Mouse (Mus musculus) embryonic fibroblast, embryonic 13.5 days (primary cell): ENCODE measurements around the gene Hist2h2be. TPM values are rescaled to one million over a fixed set of nuclear protein-coding genes. Genes with fewer than 3 reads are reported as not detected.
"Not testable (repeated sequence)": the region's sequence is repeated elsewhere in the genome, so short reads cannot be mapped to it uniquely, and the experiment has no call there.

Source experiments
- H3K27ac ChIP-seq: 2 replicates; pipeline ENCODE4 v1.5.1; 2012; ENCODE audit warnings: low read length, control low read depth, inconsistent platforms; ENCODE audit not compliant: insufficient read depth
- H3K4me1 ChIP-seq: 2 replicates; pipeline ENCODE4 v1.6.1; 2011; ENCODE audit warnings: low read length; ENCODE audit not compliant: control insufficient read depth, insufficient read depth
- H3K4me3 ChIP-seq: 2 replicates; pipeline ENCODE4 v1.5.1; 2011; ENCODE audit warnings: mild to moderate bottlenecking, control low read depth, low read length; ENCODE audit not compliant: insufficient read depth
- CTCF ChIP-seq: IDR thresholded peaks from 2 replicates; pipeline ENCODE4 v1.5.1; 2011; ENCODE audit warnings: mild to moderate bottlenecking, control low read depth, low read length, moderate library complexity, borderline replicate concordance; ENCODE audit not compliant: insufficient read depth
- POLR2A ChIP-seq: IDR thresholded peaks from 2 replicates; pipeline ENCODE4 v1.6.1; 2011; ENCODE audit warnings: low read depth, mild to moderate bottlenecking, control low read depth, low read length, moderate library complexity
- polyA plus RNA-seq: library from polyadenylated mRNA; stranded (reverse); fragments of >200 nt; gene quantifications from 2 replicates; pipeline ENCODE4 v1.2.4, GENCODE M21; 2011; ENCODE audit warnings: low read depth; ENCODE audit not compliant: missing spikeins, insufficient read length

The Hist2h2be gene
- polyA plus RNA-seq, 1 experiment, result 1.2 TPM

DNA sequence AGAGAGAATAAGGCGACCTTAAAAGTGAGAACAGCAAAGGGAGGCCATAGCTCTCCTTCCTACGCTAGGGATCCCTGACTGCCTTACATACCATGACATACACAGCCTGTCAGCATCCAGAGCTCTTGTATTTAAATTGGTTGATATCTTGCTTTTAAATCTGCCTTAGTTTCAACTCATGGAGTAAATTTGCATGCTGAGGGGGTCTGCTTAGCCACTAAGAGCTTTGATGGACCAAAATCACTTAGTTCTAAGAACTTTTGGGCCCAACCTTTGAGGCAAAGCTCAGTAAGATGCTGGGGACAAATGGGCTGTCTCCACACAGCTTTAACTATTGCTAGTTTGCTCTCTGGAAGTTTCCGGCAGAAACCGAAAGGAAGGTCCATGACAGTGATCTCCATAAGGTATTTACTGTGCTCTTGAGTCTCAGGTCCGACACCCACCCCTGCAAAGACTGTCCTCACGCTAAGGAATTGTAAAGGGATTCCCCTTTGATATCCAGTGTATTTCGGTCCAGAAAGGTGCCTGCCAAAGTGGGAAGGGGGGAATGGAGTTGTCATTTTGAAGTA lies 16.5 kb downstream of the Hist2h2be start:
- peak overlapping the region; percentile 55 for H3K4me3 ChIP-seq
- H3K4me1 ChIP-seq, result peaks cover 3% of the 10 kb centered on the region; the same call in 1 of the 2 replicates
- no peak for TF ChIP-seq CTCF
- TF ChIP-seq POLR2A, result no peak; the same call in 1 of the 2 replicates

DNA sequence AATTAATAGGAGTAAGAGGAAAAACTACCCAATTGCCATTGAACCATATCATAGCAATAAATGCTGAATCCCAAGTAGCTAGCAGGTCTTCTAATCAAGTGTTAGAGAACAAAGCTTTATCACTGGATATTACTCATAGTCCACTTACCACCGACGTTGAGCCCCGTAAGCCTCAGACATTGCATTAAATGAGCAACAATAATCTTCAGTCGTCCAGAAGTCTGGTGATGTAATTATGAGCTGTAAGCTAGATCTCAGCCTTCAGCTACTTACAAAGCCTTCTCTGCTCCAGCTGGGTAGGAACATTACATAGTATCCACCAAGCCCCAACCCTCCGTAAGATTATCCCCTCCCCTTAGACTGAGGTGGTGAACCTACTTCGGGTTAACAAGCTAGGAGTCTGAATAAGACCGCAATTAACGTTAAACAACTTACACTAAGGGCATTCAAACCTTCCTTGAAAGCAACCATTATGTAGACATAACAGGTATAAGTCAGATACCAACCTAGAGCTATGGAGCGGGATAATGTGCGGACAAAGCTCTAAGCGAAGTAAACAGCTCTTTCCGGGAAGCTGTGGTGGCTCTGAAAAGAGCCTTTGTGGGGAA lies 17.1 kb downstream of the Hist2h2be start:
- TF ChIP-seq POLR2A (peak; percentile 82), CTCF (no peak)
- H3K4me1 ChIP-seq, result peaks cover 3% of the 10 kb centered on the region; the same call in 1 of the 2 replicates
- H3K4me3 ChIP-seq, result peak overlapping the region; percentile 55

More for the DNA sequence above, 16.5 kb downstream of the Hist2h2be start:
- H3K27ac ChIP-seq, result peak overlapping the region; percentile 83

DNA sequence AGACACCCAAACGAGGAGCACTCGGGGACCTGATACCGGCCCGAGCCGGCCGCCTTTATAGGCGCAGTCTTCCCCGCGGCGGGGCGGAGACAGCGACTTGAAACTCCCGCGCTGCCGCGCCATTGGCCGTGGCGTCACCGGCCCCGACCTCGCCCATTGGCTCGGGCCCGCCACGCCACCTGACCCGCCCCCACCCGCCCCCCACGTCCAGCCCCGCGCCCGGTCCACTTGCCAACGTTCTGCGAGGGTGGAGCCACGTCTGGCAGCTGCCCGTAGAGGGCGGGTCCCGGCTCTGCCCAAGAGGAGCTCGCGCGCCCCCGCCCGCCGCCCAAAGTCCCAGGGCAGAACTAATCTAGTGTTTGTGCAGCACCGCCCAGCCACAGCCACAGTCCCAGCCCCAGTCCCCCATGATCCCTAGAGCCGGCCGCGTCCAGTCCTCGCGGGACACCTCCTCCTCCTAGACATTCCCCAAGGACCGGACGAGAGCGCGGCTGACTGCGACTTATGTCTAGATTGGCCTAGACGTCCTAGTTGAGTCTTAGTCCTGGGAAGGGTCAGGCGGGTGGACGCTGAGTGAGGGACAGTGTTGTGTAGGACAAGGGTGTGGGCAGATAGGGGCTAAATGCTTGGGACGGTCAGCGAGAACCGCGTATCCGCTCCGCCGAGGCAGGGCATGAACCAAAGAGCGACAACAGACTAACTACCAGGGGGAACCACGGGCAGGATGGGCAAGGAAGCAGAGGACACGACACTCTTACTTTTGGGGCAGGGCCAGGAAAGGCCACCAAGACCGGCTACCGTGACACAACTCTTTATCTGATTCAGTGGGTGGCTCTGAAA lies 18.3 kb downstream of the Hist2h2be start, which contains the start of gene Hist2h3c2:
Hist2h3c2 (minus strand) TSS at position 174 of the 840 bp plus-strand sequence.
- not testable (repeated sequence) for H3K4me1 ChIP-seq
- Histone ChIP-seq H3K4me3 (peak within 1 kb of the TSS; percentile 55), H3K27ac (peak within 1 kb of the TSS; percentile 91)
- peak; percentile 60 for TF ChIP-seq POLR2A

More for the DNA sequence above, 17.1 kb downstream of the Hist2h2be start:
- peak overlapping the region; percentile 83 for H3K27ac ChIP-seq

DNA sequence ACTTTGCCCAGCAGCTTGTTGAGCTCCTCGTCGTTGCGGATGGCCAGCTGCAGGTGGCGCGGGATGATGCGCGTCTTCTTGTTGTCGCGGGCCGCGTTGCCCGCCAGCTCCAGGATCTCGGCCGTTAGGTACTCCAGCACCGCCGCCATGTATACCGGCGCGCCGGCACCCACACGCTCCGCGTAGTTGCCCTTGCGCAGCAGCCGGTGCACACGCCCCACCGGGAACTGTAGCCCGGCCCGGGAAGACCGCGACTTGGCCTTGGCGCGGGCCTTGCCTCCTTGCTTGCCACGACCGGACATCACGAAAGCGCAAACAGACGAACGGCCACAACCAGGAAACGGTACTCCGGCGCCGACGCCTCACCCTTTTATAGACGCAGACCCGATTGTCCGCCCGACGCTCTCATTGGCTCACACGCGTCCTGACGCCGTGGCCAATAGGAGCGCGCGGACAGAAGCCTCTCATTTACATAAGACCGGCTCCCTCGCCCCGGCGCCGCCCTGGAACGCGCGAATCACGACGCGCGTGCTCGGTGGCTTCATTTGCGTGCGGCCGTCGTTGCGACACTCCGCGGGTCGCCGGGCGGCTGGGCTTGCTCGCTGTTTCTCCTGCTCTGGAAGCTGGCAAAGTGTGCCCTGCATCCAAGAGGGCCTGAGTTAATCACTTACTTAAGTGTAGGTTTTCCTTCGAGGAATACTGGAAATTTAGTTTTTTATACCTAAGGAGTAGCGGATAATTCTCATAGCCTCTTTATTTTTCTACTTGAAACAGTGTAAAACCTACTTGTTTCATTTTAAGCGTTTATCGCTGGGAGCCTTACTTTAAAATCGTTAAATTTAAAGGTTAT lies 19.3 kb downstream of the Hist2h2be start, which contains the start of gene Hist2h2aa2:
Hist2h2aa2 (minus strand) TSS at position 328 of the 850 bp plus-strand sequence.
- H3K27ac ChIP-seq, result peak within 1 kb of the TSS; percentile 91
- peak; percentile 28 for TF ChIP-seq POLR2A
- peak within 1 kb of the TSS; percentile 46 for H3K4me3 ChIP-seq
- H3K4me1 ChIP-seq, result not testable (repeated sequence)

DNA sequence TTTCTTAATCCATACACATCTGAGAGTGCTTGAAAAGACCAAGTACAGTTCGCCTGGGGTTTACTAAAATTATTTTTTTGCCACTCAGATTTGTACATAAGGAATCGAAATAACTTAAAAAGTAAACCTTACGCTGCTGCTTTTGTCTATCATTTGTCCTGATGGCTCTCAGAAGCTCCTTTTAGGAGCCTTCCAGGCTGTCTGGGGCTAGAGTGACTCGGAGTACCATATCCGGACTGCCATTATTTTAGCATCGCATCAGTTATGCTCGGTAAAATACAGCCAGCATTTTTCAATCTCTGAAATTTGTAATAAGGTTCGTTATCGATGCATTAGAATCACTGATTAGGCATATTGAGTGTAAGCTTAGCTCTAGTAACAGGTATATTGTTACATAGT lies 19.9 kb downstream of the Hist2h2be start:
- H3K4me3 ChIP-seq, result no peak overlapping the region

DNA sequence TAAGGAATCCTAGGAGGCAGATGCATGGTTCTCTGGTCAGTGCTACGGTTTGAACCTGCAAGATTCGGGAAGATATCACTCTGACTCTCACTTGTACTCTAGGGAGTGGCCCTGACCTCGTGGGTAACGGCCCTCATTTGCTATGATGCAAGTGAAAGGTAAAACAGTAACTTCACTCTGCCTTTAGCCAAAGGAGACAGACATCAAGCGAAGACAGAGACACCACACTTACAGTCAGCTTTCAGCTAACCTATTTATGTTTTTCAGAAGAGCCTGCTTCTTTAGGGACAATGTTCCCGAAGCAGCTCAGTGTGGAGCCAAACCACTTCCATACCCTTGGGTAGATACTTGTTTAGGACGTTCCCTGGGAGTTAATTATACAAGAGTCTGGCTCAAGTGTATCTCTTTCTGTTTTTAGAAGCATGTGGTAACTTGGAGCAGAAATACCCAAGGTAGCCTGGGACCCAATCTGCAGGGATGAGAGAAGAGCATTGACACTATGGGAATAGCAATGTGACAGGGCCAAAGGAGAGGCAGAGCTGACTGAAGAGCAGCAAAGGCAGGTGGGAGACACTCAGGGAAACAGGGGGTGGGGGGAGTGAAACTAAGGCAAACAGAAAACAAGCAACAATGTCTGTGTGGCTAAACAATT lies 23.1 kb downstream of the Hist2h2be start:
- no peak overlapping the region for H3K4me3 ChIP-seq
- TF ChIP-seq POLR2A (no peak; the same call in 1 of the 2 replicates), CTCF (no peak)
- peaks cover 4% of the 10 kb centered on the region; the same call in 1 of the 2 replicates for H3K4me1 ChIP-seq
- H3K27ac ChIP-seq, result peak overlapping the region; percentile 93; the same call in 1 of the 2 replicates

More for the DNA sequence above, 19.9 kb downstream of the Hist2h2be start:
- TF ChIP-seq CTCF (no peak), POLR2A (no peak)
- peak overlapping the region; percentile 80 for H3K27ac ChIP-seq
- H3K4me1 ChIP-seq, result peaks cover 8% of the 10 kb centered on the region

DNA sequence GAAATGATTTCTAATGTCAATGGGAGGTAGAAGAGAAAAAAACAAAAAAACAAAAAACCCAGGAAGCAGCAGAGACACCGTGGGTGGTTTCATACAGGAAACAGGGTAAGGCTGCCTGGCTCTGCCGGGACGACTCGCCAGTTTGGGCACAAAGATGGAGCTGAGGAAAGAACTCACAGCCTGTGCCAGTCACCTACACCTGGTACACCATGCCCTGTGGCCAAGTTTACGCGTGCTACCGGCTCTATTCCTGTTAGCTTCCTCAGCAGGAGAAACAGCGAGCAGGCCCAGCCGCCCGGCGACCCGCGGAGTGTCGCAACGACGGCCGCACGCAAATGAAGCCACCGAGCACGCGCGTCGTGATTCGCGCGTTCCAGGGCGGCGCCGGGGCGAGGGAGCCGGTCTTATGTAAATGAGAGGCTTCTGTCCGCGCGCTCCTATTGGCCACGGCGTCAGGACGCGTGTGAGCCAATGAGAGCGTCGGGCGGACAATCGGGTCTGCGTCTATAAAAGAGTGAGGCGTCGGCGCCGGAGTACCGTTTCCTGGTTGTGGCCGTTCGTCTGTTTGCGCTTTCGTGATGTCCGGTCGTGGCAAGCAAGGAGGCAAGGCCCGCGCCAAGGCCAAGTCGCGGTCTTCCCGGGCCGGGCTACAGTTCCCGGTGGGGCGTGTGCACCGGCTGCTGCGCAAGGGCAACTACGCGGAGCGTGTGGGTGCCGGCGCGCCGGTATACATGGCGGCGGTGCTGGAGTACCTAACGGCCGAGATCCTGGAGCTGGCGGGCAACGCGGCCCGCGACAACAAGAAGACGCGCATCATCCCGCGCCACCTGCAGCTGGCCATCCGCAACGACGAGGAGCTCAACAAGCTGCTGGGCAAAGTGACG lies 24.3 kb downstream of the Hist2h2be start, which contains the start of gene Hist2h2aa1:
Hist2h2aa1 (plus strand) TSS at position 495 of the 884 bp plus-strand sequence.
- not testable (repeated sequence) for H3K4me1 ChIP-seq
- peak; percentile 65 for TF ChIP-seq POLR2A
- Histone ChIP-seq H3K4me3 (peak within 1 kb of the TSS; percentile 49), H3K27ac (peak within 1 kb of the TSS; percentile 93)

DNA sequence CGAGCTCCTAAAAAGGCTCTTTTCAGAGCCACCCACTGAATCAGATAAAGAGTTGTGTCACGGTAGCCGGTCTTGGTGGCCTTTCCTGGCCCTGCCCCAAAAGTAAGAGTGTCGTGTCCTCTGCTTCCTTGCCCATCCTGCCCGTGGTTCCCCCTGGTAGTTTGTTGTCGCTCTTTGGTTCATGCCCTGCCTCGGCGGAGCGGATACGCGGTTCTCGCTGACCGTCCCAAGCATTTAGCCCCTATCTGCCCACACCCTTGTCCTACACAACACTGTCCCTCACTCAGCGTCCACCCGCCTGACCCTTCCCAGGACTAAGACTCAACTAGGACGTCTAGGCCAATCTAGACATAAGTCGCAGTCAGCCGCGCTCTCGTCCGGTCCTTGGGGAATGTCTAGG lies 25.1 kb downstream of the Hist2h2be start:
- H3K4me1 ChIP-seq, result not testable (repeated sequence)

DNA sequence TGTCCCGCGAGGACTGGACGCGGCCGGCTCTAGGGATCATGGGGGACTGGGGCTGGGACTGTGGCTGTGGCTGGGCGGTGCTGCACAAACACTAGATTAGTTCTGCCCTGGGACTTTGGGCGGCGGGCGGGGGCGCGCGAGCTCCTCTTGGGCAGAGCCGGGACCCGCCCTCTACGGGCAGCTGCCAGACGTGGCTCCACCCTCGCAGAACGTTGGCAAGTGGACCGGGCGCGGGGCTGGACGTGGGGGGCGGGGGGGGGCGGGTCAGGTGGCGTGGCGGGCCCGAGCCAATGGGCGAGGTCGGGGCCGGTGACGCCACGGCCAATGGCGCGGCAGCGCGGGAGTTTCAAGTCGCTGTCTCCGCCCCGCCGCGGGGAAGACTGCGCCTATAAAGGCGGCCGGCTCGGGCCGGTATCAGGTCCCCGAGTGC lies 25.5 kb downstream of the Hist2h2be start, which contains the start of gene Hist2h3c1:
Hist2h3c1 (plus strand) TSS at position 259 of the 430 bp plus-strand sequence.
- peak within 1 kb of the TSS; percentile 81 for H3K27ac ChIP-seq
- H3K4me3 ChIP-seq, result peak within 1 kb of the TSS; percentile 67
- H3K4me1 ChIP-seq, result not testable (repeated sequence)

More for the DNA sequence above, 25.1 kb downstream of the Hist2h2be start:
- peak; percentile 55 for TF ChIP-seq POLR2A
- peak overlapping the region; percentile 32; the same call in 1 of the 2 replicates for H3K4me3 ChIP-seq
- H3K27ac ChIP-seq, result peak overlapping the region; percentile 81
